Mouse (Mus musculus) limb, embryonic 14.5 days (tissue): ENCODE results near the gene Enc1. TPM values are rescaled to one million over a fixed set of nuclear protein-coding genes. Genes with fewer than 3 reads are reported as not detected.
A peak's percentile ranks its signal among the peaks of the same experiment; 100 is the strongest.

Experiments used
- ATAC-seq: fragments of 200-750 bp; cut with Nextera tagmentation; 2 replicates; pipeline ENCODE4 v1.8.0; 2017; ENCODE audit warnings: low read depth, moderate number of reproducible peaks, moderate TSS enrichment; ENCODE audit not compliant: low FRiP score
- DNase-seq: peaks from one replicate; pipeline ENCODE4 v3.0.0-alpha.2; 2015; ENCODE audit warnings: low spot score
- H3K27ac ChIP-seq: fragments of 300-500 bp; sonication (generic); replicated peaks from 2 replicates; pipeline ENCODE4 v1.5.1; 2014; ENCODE audit warnings: low read depth, mild to moderate bottlenecking, low read length, moderate library complexity, mixed read lengths
- H3K27me3 ChIP-seq: fragments of 300-500 bp; sonication (generic); 2 replicates; pipeline ENCODE4 v1.6.1; 2014; ENCODE audit warnings: low read length, mixed read lengths; ENCODE audit not compliant: control insufficient read depth, insufficient read depth
- H3K36me3 ChIP-seq: fragments of 300-500 bp; sonication (generic); 2 replicates; pipeline ENCODE4 v1.6.1; 2014; ENCODE audit warnings: mild to moderate bottlenecking, low read length, moderate library complexity, mixed read lengths; ENCODE audit not compliant: control insufficient read depth, insufficient read depth
- H3K4me1 ChIP-seq: fragments of 300-500 bp; sonication (generic); 2 replicates; pipeline ENCODE4 v1.6.1; 2014; ENCODE audit warnings: antibody characterized with exemption, low read length, mixed read lengths; ENCODE audit not compliant: control insufficient read depth, insufficient read depth
- H3K4me2 ChIP-seq: fragments of 300-500 bp; sonication (generic); replicated peaks from 2 replicates; pipeline ENCODE4 v1.6.1; 2014; ENCODE audit warnings: low read depth, mild to moderate bottlenecking, low read length, moderate library complexity; ENCODE audit not compliant: severe bottlenecking
- H3K4me3 ChIP-seq: fragments of 300-500 bp; sonication (generic); replicated peaks from 2 replicates; pipeline ENCODE4 v1.5.1; 2014; ENCODE audit warnings: low read length
- H3K9ac ChIP-seq: fragments of 300-500 bp; sonication (generic); 2 replicates; pipeline ENCODE4 v1.6.1; 2014; ENCODE audit warnings: mild to moderate bottlenecking, low read depth, low read length, moderate library complexity; ENCODE audit not compliant: severe bottlenecking
- H3K9me3 ChIP-seq: fragments of 300-500 bp; sonication (generic); 2 replicates; pipeline ENCODE4 v1.6.1; 2016; ENCODE audit warnings: low read length; ENCODE audit not compliant: control insufficient read depth
- POLR2A ChIP-seq: fragments of 200-500 bp; IDR thresholded peaks from 2 replicates; pipeline ENCODE4 v1.8.0; 2012; ENCODE audit warnings: inconsistent platforms, mild to moderate bottlenecking, moderate library complexity, borderline replicate concordance; ENCODE audit not compliant: insufficient read depth, insufficient read length; ENCODE audit errors: extremely low read depth
- WGBS: fragments of 180-500 bp; shearing (Covaris S2); extraction: QIAGEN DNeasy Blood & Tissue Kit; methylation state at CpG from one replicate; pipeline ENCODE4 v1.1.7; 2014; 5-methylcytosine and 5-hydroxymethylcytosine counted together
- polyA plus RNA-seq, 2 experiments: library from polyadenylated mRNA; depleted of rRNA in 1 of 2; stranded (reverse) in 1 of 2; unstranded in 1 of 2; fragments of >200 nt; fragmentation: Nextera tagmentation in 1 of 2; extraction: Ambion mirVana in 1 of 2; gene quantifications; 2 replicates each; pipeline versions ENCODE4 v1.2.1 to v1.2.3; 2012 to 2014

The Enc1 gene
- polyA plus RNA-seq, 2 experiments: 8.9 to 33.5 TPM

- ATAC-seq: no peak
- WGBS: 44% methylated on average over 3 of the region's 3 CpGs
- H3K9me3 ChIP-seq: no peaks in the 10 kb centered on the region
- TF ChIP-seq POLR2A: no peak
- H3K4me3 ChIP-seq: no peak overlapping the region
- no peaks in the 10 kb centered on the region for H3K27me3 ChIP-seq
- no peak overlapping the region for H3K27ac ChIP-seq
- no peak overlapping the region for H3K9ac ChIP-seq
- H3K4me2 ChIP-seq: no peak overlapping the region
- peaks cover 19% of the 10 kb centered on the region for H3K4me1 ChIP-seq
- DNase-seq: no peak
- H3K36me3 ChIP-seq: no peaks in the 10 kb centered on the region
These were observed 3.2 kb upstream of the Enc1 start for GRCm38 (mm10) chr13:97237700-97238099.

DNA sequence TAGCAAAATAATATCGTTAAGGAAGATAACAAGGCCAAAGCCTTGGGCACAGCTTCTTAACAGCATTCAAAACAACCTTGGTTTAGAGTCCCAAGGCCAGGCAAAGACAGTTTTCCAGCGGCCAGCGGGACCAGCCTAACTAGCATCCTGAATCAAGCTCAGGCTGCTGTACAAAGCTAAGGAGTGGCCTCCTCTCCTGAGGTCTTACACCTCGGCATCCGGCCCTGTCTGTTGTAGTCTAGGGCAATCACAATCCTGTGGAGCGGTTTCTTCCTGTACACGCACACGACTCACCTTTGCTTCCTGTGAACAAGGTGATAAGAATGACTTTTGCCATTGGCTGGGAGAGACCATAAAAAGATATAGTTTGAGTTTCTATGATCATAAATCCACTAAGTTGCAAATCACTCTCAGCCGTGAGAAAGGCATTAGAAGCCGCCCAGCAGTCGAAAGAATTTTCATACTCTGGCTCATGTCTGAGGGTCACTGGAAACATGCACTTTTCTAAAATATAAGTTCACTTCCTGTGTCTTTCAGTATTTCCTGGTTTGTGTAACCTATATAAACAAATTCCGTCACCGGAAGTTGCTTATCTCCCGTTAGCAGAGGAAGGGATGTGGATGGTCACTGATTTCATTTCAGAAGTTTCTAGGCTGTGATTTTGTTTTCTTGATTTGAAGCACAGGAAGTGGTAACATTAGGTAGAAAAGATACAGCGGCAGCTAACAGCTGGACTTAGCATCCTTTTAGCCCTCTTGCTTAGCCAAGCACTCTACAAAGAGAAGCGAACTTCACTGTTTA, 2.5 kb upstream of the Enc1 start:
- no peaks in the 10 kb centered on the region for H3K27me3 ChIP-seq
- H3K36me3 ChIP-seq: no peaks in the 10 kb centered on the region
- H3K27ac ChIP-seq: no peak overlapping the region; the same call in 1 of the 2 replicates
- peaks cover 25% of the 10 kb centered on the region for H3K4me1 ChIP-seq
- DNase-seq (no peak), ATAC-seq (no peak)
- H3K9me3 ChIP-seq: no peaks in the 10 kb centered on the region
- no peak overlapping the region for H3K4me3 ChIP-seq
- H3K4me2 ChIP-seq: no peak overlapping the region
- H3K9ac ChIP-seq: no peak overlapping the region
- no peak for TF ChIP-seq POLR2A
- whole genome bisulfite sequencing: 45% methylated on average over 16 of the region's 16 CpGs

- peak overlapping the region; percentile 60; the same call in 1 of the 2 replicates for H3K4me3 ChIP-seq
- WGBS: 4% methylated on average over 23 of the region's 23 CpGs
- H3K4me2 ChIP-seq: peak overlapping the region; percentile 80
- H3K27ac ChIP-seq: peak overlapping the region; percentile 28; the same call in 1 of the 2 replicates
- H3K27me3 ChIP-seq: no peaks in the 10 kb centered on the region
- H3K9me3 ChIP-seq: no peaks in the 10 kb centered on the region
- DNase-seq (peak; percentile 88), ATAC-seq (no peak)
- H3K4me1 ChIP-seq: peaks cover 36% of the 10 kb centered on the region
- H3K36me3 ChIP-seq: no peaks in the 10 kb centered on the region
- no peak overlapping the region for H3K9ac ChIP-seq
- TF ChIP-seq POLR2A: no peak
These were observed 1.3 kb upstream of the Enc1 start for GRCm38 (mm10) chr13:97239343-97240180.

DNA sequence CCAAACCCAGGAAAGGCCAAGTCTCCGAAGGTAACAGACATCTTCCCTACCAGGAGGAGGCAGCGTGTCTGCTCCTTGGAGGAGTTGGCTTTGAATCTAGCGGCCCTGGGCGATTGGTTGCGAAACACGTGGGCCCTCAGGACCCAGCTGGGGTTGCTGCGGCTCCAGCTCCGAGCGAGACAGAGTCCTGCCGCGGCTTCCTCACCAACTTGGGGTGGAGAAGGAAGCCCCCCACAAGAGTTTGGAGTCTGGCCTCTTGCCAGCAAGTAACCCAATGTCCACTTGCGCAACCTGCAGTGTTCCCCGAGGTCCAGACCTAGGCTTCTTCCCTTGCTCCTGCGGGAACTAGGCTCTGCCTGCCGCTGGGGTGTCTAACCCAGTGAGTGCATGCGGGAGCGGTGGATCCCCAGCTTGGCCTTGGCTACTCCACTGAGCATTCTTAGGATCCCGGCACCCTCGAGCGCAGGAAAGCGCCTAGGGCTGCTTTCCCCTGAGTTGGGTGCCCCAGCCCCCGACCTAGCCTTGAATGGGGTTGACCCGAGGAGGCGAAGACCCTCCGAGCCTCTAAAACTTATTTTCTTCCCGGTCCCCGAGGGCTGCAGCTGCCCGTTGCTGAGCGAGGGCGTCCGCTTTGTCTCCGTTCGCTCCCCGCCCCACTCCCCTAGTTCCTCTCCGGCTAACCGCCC, 483 bp upstream of the Enc1 start:
- peak; percentile 42 for ATAC-seq
- DNase-seq: peak; percentile 75
- peak; percentile 56; the same call in 1 of the 2 replicates for TF ChIP-seq POLR2A
- under 1% methylated on average over 36 of the region's 36 CpGs for WGBS
- Histone ChIP-seq H3K4me3 (peak overlapping the region; percentile 60), H3K27ac (peak overlapping the region; percentile 94), H3K4me2 (peak overlapping the region; percentile 80), H3K36me3 (peaks cover 6% of the 10 kb centered on the region), H3K4me1 (peaks cover 36% of the 10 kb centered on the region), H3K27me3 (no peaks in the 10 kb centered on the region), H3K9me3 (no peaks in the 10 kb centered on the region), H3K9ac (peak overlapping the region; percentile 74)
